Mouse (Mus musculus): Measurements from ENCODE around the gene Slc6a21. TPM values are rescaled to one million over a fixed set of nuclear protein-coding genes. Genes with fewer than 3 reads are reported as not detected.
"Not testable (repeated sequence)": the region's sequence is repeated elsewhere in the genome, so short reads cannot be mapped to it uniquely, and the experiment has no call there.

Gene Slc6a21
- total RNA-seq, 4 experiments from 2014 or later: not detected

GRCm38 (mm10) chr7:45255822-45256221 is 21.5 kb upstream of the Slc6a21 start:
- DNase-seq (ENCODE audit: low spot score in 2 of 2): not testable (repeated sequence)

DNA sequence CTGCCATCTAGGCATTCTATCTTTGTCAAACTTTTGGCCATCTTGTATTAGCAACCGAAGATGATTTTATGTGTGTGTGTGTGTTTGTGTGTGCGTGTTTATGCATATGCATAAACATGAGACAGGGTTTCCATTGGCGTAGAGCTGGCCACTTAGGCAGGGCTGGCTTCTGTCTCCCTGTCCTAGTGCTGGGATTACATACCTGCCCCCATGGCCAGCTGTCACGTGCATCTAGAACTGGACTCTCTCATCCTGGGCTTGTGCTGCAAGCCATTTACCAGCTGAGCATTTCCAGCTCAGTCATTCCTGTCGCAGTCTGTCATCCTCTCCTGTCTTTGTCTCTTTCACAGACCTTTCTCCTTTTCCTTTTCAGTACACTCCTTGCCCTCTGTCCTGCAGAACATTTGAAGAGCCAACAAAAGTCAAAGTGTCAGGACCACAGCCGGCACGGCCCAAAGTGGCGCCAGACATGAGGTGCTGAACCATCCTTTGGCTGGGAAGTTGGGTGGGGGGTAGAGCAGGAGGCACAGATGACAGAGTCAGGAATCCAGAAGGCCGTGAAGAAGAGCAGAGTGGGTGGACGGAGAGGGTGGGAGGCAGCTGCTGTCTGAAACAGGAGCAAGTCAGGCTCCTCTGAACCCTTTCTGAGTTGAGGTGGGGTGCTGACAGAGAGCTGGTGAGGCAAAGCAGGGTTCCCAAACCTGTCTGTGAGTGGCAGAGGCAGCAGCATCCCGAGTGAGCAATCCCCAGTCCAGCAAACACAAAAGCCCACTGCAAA is 20.1 kb upstream of the Slc6a21 start:
- peak in 1 of 2 experiments; percentile 32 for DNase-seq (ENCODE audit: low spot score in 2 of 2)

- no peak for DNase-seq (ENCODE audit: low spot score in 2 of 2)
Measured at GRCm38 (mm10) chr7:45259281-45259680, 18.0 kb upstream of the Slc6a21 start.

GRCm38 (mm10) chr7:45262266-45262665 is 15.0 kb upstream of the Slc6a21 start:
- DNase-seq (ENCODE audit: low spot score in 2 of 2): no peak

- no peak for DNase-seq (ENCODE audit: low spot score in 2 of 2)
Measured at GRCm38 (mm10) chr7:45263006-45263607, 14.2 kb upstream of the Slc6a21 start.

DNA sequence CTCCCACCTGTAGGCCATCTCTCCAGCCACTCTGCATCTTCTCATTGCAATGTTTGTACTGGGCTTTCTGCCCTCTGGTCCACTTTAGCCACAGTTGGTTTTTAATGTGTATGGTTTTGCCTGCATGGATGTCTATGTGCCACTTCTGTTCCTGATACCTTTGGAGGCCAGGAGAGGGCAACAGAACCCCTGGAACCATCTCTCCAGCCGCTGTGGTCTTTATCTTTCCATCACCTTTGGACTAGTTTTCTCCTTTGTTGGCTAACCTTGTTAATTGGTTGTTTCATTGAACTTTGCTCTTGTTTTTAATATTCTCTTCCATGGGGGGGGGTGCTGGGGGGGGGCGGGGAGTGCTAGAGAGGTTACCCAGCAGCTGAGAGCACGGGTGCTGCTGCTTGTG is 13.0 kb upstream of the Slc6a21 start:
- DNase-seq (ENCODE audit: low spot score in 2 of 2): no peak

GRCm38 (mm10) chr7:45265518-45265917 is 11.8 kb upstream of the Slc6a21 start:
- no peak for DNase-seq (ENCODE audit: low spot score in 2 of 2)

DNA sequence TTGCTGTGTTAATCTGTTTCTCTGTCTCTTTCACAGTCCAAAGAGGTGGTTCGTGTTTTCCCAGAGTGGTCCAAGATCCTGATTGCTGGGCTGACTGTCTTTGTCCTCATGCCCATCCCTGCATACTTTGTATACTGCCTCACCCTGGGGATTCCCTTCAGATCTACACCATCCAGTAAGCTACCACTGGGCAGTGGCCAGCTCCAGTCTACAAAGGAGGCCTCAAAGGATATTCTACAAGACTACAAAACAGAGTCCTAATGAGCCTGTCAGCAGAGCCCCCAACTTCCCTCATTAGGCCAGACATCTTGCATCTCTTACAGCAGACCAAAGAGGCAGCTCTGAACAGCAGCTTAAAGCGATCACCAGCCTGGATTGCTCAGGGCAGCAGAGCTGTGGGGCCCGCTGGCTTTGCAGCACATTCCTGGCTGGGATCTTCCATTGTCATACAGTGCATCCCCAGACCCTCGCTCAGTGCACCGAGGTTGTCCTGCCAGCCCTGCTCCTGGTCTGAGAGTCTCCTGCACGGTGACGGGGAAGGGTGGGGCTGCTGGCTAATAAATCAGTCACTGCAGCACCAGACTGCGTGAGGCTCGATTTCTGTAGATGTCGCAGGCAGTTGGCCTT is 4.4 kb upstream of the Slc6a21 start:
- no peak for DNase-seq (ENCODE audit: low spot score in 2 of 2)

GRCm38 (mm10) chr7:45273672-45274071 is 3.6 kb upstream of the Slc6a21 start:
- DNase-seq (ENCODE audit: low spot score in 2 of 2): no peak

DNA sequence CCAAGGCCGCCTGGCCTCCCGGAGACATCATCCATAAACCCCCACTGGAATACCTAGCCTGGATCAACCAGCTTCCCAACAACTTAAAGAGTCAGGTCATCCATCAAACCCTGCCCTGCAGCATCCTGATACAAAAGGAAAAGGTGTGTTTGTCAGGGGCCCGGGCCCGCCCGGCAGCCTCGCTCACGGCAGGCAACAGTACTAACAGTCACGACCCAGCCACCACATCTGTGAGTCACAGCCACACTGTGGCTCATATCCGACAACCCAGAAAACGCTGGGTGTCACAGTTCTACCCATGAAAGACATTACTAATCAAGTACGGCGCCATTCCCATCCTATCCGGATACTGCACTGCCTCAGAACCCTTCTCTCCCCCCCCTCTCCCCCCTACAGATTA is 9.2 kb downstream of the Slc6a21 start:
- no peak for DNase-seq (ENCODE audit: low spot score in 2 of 2)

GRCm38 (mm10) chr7:45296626-45297025 is 19.3 kb downstream of the Slc6a21 start:
- no peak for DNase-seq (ENCODE audit: low spot score in 2 of 2)

DNA sequence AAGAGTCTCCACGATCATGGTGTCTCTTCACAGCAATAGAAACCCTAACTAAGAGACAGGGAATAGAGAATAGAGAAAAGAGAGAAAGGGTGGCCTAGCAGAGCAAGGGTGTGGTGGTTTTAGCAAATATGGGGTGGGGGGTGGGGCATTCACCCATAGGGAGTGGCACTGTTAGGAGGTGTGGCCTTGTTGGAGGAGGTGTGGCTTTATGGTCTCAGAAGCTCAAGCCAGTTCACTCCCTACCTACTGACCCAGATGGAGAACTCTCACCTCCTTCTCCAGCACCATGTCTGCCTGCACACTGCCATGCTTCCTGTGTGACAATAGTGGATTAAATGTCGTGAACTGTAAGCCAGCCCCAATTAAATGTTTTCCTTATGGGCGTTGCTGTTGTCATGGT is 20.2 kb downstream of the Slc6a21 start:
- DNase-seq (ENCODE audit: low spot score in 2 of 2): no peak

- DNase-seq (ENCODE audit: low spot score in 2 of 2): peak; percentile 58 to 69
Measured at GRCm38 (mm10) chr7:45299752-45300151, 22.4 kb downstream of the Slc6a21 start.

DNA sequence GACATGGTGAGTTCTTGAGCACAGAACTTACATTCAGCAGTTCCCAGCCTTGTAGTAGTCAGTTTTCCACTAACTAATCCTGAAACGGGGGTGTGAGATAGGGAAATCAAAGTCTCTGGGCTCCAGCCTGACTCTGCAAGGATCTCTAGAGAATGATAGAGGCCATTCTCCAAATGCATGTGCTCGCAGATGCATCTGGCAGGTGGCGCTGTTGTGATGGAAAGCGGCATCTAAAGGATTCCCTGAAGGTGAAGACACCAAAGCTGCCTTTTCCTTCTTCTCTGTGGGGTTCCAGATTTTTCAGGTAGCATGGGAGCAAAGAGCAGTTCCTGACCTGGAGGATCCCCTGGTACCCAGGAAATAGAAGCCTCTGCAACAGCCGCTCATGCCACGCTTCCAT is 23.0 kb downstream of the Slc6a21 start:
- peak in 1 of 2 experiments; percentile 74 for DNase-seq (ENCODE audit: low spot score in 2 of 2)

- DNase-seq (ENCODE audit: low spot score in 2 of 2): no peak
Measured at GRCm38 (mm10) chr7:45302626-45303025, 25.3 kb downstream of the Slc6a21 start.

DNA sequence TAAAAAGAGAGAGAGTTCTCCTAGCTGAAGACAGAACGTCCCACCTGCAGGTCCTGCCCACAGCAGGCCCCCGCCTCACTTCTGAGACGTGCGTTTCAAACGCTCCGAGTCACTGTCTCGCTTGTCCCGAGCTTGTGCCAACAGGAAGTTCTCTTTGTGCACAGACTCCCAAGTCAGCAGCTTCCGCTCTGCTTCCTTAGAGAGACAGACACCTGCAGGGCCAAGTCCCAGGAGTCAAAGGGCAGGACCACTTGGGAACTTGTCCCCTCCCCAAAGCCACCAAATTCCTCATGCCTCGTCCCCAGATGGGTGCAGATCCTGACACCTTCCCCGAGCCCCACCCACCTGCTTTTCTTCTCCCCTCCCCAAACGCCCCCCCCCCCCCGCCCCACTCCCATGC is 27.6 kb downstream of the Slc6a21 start:
- DNase-seq (ENCODE audit: low spot score in 2 of 2): no peak

- DNase-seq (ENCODE audit: low spot score in 2 of 2): peak; percentile 64 to 66
Measured at GRCm38 (mm10) chr7:45305275-45305674, 28.0 kb downstream of the Slc6a21 start.

- no peak for DNase-seq (ENCODE audit: low spot score in 2 of 2)
Measured at GRCm38 (mm10) chr7:45308551-45309240, 31.4 kb downstream of the Slc6a21 start.

GRCm38 (mm10) chr7:45309455-45309854 is 32.1 kb downstream of the Slc6a21 start:
- peak in 1 of 2 experiments; percentile 42 for DNase-seq (ENCODE audit: low spot score in 2 of 2)

- DNase-seq (ENCODE audit: low spot score in 2 of 2): no peak
Measured at GRCm38 (mm10) chr7:45312023-45312422, 34.7 kb downstream of the Slc6a21 start.

DNA sequence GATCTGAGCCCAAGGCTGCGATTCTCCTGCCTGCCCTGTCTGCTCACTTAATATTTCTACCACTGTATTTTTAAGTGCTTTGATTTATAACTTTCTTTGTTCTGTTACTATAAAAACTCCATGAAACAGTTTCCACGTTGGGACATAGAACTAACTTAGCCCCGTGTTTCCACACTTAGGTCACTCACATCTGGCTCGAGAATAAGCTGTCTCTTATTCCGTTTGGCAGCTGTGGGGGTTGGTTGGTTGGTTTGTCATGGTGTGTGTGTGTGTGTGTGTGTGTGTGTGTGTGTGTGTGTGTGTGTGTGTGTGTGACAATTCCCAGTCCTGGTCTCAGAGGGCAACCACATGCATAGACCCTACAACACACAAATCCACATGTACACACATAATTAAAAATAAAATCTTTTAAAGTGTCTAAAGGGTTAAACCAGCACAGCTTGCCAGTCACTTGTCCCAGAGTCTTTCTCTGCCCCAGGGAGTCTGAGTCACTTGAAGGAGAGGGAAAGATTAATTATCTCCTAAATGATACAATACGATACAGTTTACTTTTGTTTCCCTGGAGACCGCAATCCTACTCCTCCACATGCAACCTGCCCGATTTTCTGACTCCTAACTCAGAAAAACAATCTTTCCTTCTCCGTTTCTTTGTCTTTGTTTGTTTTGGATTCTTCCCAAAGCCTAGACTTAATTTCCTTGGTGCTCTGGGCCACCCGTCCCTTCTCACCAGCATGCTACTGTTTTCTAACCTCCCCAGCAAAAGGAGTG is 35.6 kb downstream of the Slc6a21 start:
- DNase-seq (ENCODE audit: low spot score in 2 of 2): no peak

Data from layer of hippocampus, adult 8-10 months (tissue).